Mouse (Mus musculus): Measurements from ENCODE around the gene Pdgfb. TPM values are rescaled to one million over a fixed set of nuclear protein-coding genes. Genes with fewer than 3 reads are reported as not detected.

Gene Pdgfb
- total and polyA plus RNA-seq, 3 experiments, result not detected

GRCm38 (mm10) chr15:80058151-80058550, 43.4 kb upstream of the Pdgfb start:
- Histone ChIP-seq H3K36me3 (replicated peaks in 1 of 2; ENCODE audit: control insufficient read depth in 1 of 2, insufficient read depth in 1 of 2, low read length in 1 of 2) (no peaks in the 10 kb centered on the region), H3K9ac (ENCODE audit: insufficient read depth, low read depth) (no peak overlapping the region), H3K4me3 (replicated peaks in 1 of 3; ENCODE audit: low read depth in 2 of 3, low read length in 2 of 3, poor library complexity in 1 of 3) (no peak overlapping the region), H3K9me3 (replicated peaks; ENCODE audit: low read length) (no peaks in the 10 kb centered on the region), H3K27me3 (replicated peaks) (no peaks in the 10 kb centered on the region), H3K79me2 (replicated peaks; ENCODE audit: control insufficient read depth, extremely low read depth, insufficient read depth, poor library complexity, severe bottlenecking) (no peaks in the 10 kb centered on the region), H3K4me2 (ENCODE audit: insufficient read depth, low read depth, poor library complexity, severe bottlenecking) (no peak overlapping the region), H3K4me1 (ENCODE audit: control insufficient read depth in 1 of 2, insufficient read depth in 2 of 2) (peaks cover 33 to 65% of the 10 kb centered on the region in 2 experiments), H3K27ac (ENCODE audit: insufficient read depth, low read depth) (no peak overlapping the region)
- dilution Hi-C loops (cut with MboI; ENCODE audit: extremely low pct_ligation_motif_present, extremely low pct_unique_long_range_greater_than_20kb, low sequenced_read_pairs), result no loop called here
- no peak for DNase-seq (ENCODE audit: extremely low read depth)
- in situ Hi-C loops (cut with MboI; ENCODE audit: low pct_ligation_motif_present, low pct_unique_long_range_greater_than_20kb, low sequenced_read_pairs), result no loop called here
- TF ChIP-seq SIN3A (IDR thresholded peaks at IDR 0.05; ENCODE audit: low read length) (no peak), ETS1 (conservative IDR thresholded peaks at IDR 0.05; ENCODE audit: low read depth, low read length) (no peak), ELF1 (IDR thresholded peaks at IDR 0.05; ENCODE audit: low read depth, low read length) (no peak)

DNA sequence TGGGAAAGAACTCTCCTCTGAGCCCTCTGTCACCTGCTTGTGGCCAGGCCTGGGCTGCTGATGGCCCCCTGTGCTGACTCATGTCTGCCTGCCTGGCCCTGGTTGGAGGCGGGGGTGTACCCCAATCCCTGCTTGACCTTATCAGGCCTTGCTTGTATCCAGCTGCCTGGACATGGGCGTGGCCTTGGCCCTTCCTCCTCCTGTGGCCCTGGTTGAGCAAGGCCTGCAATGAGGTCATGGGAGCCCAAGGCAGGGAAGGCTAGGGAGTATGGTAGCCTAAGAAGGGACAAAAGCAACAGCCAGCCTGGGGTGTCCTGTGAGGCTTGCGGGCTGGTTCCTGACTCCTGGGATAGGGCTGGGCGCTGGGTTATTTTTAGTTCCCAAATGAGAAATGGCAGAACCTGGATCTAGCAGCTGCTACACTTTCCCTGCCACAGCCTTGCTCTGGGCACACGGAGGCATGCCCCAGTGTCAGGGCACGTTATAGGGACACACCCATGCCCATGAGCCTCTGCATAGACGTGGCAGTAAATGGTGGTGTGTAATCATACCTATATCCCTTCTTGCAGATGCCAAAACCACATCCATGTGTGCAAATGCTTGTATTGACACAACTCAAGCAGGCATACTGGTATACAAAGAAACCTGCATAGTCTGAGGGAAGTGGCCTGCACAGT, 39.4 kb upstream of the Pdgfb start:
- H3K4me1 ChIP-seq (ENCODE audit: control insufficient read depth in 1 of 2, insufficient read depth in 2 of 2), result peaks cover 17 to 62% of the 10 kb centered on the region in 2 experiments
- no peaks in the 10 kb centered on the region for H3K79me2 ChIP-seq (replicated peaks; ENCODE audit: control insufficient read depth, extremely low read depth, insufficient read depth, poor library complexity, severe bottlenecking)
- H3K4me2 ChIP-seq (ENCODE audit: insufficient read depth, low read depth, poor library complexity, severe bottlenecking), result no peak overlapping the region
- H3K4me3 ChIP-seq (replicated peaks in 1 of 3; ENCODE audit: low read depth in 2 of 3, low read length in 2 of 3, poor library complexity in 1 of 3), result peak overlapping the region in 1 of 3 experiments; percentile 3
- no peaks in the 10 kb centered on the region for H3K36me3 ChIP-seq (replicated peaks in 1 of 2; ENCODE audit: control insufficient read depth in 1 of 2, insufficient read depth in 1 of 2, low read length in 1 of 2)
- in situ Hi-C loops (cut with MboI; ENCODE audit: low pct_ligation_motif_present, low pct_unique_long_range_greater_than_20kb, low sequenced_read_pairs) (no loop called here), dilution Hi-C loops (cut with MboI; ENCODE audit: extremely low pct_ligation_motif_present, extremely low pct_unique_long_range_greater_than_20kb, low sequenced_read_pairs) (no loop called here)
- H3K27me3 ChIP-seq (replicated peaks), result peaks cover 10% of the 10 kb centered on the region
- no peaks in the 10 kb centered on the region for H3K9me3 ChIP-seq (replicated peaks; ENCODE audit: low read length)
- H3K9ac ChIP-seq (ENCODE audit: insufficient read depth, low read depth), result no peak overlapping the region
- no peak for DNase-seq (ENCODE audit: extremely low read depth)
- TF ChIP-seq ZNF384 (IDR thresholded peaks at IDR 0.05; ENCODE audit: low read depth, low read length) (no peak), ZC3H11A (IDR thresholded peaks at IDR 0.05; ENCODE audit: low read depth, low read length) (no peak), BHLHE40 (IDR thresholded peaks at IDR 0.05; ENCODE audit: low read depth, low read length) (peak; percentile 18; the same call in 1 of the 2 replicates)
- no peak overlapping the region for H3K27ac ChIP-seq (ENCODE audit: insufficient read depth, low read depth)

GRCm38 (mm10) chr15:80053381-80054033, 38.7 kb upstream of the Pdgfb start:
- Histone ChIP-seq H3K9ac (ENCODE audit: insufficient read depth, low read depth) (no peak overlapping the region), H3K36me3 (replicated peaks in 1 of 2; ENCODE audit: control insufficient read depth in 1 of 2, insufficient read depth in 1 of 2, low read length in 1 of 2) (no peaks in the 10 kb centered on the region), H3K4me3 (replicated peaks in 1 of 3; ENCODE audit: low read depth in 2 of 3, low read length in 2 of 3, poor library complexity in 1 of 3) (no peak overlapping the region), H3K9me3 (replicated peaks; ENCODE audit: low read length) (no peaks in the 10 kb centered on the region), H3K27ac (ENCODE audit: insufficient read depth, low read depth) (no peak overlapping the region), H3K4me1 (ENCODE audit: control insufficient read depth in 1 of 2, insufficient read depth in 2 of 2) (peaks cover 17 to 63% of the 10 kb centered on the region in 2 experiments), H3K27me3 (replicated peaks) (peaks cover 16% of the 10 kb centered on the region), H3K79me2 (replicated peaks; ENCODE audit: control insufficient read depth, extremely low read depth, insufficient read depth, poor library complexity, severe bottlenecking) (no peaks in the 10 kb centered on the region), H3K4me2 (ENCODE audit: insufficient read depth, low read depth, poor library complexity, severe bottlenecking) (no peak overlapping the region)
- in situ Hi-C loops (cut with MboI; ENCODE audit: low pct_ligation_motif_present, low pct_unique_long_range_greater_than_20kb, low sequenced_read_pairs), result no loop called here
- dilution Hi-C loops (cut with MboI; ENCODE audit: extremely low pct_ligation_motif_present, extremely low pct_unique_long_range_greater_than_20kb, low sequenced_read_pairs), result no loop called here
- no peak for DNase-seq (ENCODE audit: extremely low read depth)
- TF ChIP-seq PAX5 (IDR thresholded peaks at IDR 0.05; ENCODE audit: low read length), result no peak
- TF ChIP-seq MYC (IDR thresholded peaks at IDR 0.05; ENCODE audit: low read depth, low read length), result no peak
- no peak for TF ChIP-seq NELFE (IDR thresholded peaks at IDR 0.05; ENCODE audit: low read depth, low read length)
- TF ChIP-seq ETS1 (conservative IDR thresholded peaks at IDR 0.05; ENCODE audit: low read depth, low read length), result no peak
- TF ChIP-seq TCF12 (IDR thresholded peaks at IDR 0.05; ENCODE audit: low read depth, low read length), result no peak
- no peak for TF ChIP-seq JUND (conservative IDR thresholded peaks at IDR 0.05; ENCODE audit: low read depth, low read length)
- no peak for TF ChIP-seq CTCF (conservative IDR thresholded peaks at IDR 0.05 in 1 of 2, IDR thresholded peaks at IDR 0.05 in 1 of 2; ENCODE audit: low read depth in 2 of 2, low read length in 2 of 2)
- no peak for TF ChIP-seq ZMIZ1 (IDR thresholded peaks at IDR 0.05; ENCODE audit: low read depth, low read length)
- TF ChIP-seq SMC3 (IDR thresholded peaks at IDR 0.05; ENCODE audit: low read depth, low read length), result no peak
- no peak for TF ChIP-seq HCFC1 (IDR thresholded peaks at IDR 0.05; ENCODE audit: low read depth, low read length)
- no peak for TF ChIP-seq MAZ (IDR thresholded peaks at IDR 0.05; ENCODE audit: low read depth, low read length)
- no peak for TF ChIP-seq BHLHE40 (IDR thresholded peaks at IDR 0.05; ENCODE audit: low read depth, low read length)
- TF ChIP-seq ZKSCAN1 (IDR thresholded peaks at IDR 0.05; ENCODE audit: borderline replicate concordance, low read depth, low read length), result no peak
- TF ChIP-seq RAD21 (IDR thresholded peaks at IDR 0.05; ENCODE audit: low read depth, low read length), result no peak
- no peak for TF ChIP-seq USF1 (IDR thresholded peaks at IDR 0.05; ENCODE audit: low read depth, low read length)
- no peak for TF ChIP-seq CHD1 (IDR thresholded peaks at IDR 0.05; ENCODE audit: low read depth, low read length)
- TF ChIP-seq MXI1 (IDR thresholded peaks at IDR 0.05; ENCODE audit: low read depth, low read length), result no peak
- no peak for TF ChIP-seq JUN (IDR thresholded peaks at IDR 0.05; ENCODE audit: insufficient read depth, low read depth, low read length)
